Mouse (Mus musculus) spleen, postnatal 4 days (tissue): ENCODE data around the gene Snx29.

Source experiments
- DNase-seq, 2 experiments: peaks; one replicate each; pipeline ENCODE4 v3.0.0; 2022; ENCODE audit warnings: low spot score in 2 of 2

Snx29 gene

GRCm38 (mm10) chr16:11596599-11596998 is 273.9 kb downstream of the Snx29 start:
- DNase-seq = no peak

- no peak for DNase-seq
These were observed 275.1 kb downstream of the Snx29 start for GRCm38 (mm10) chr16:11597769-11598168.

- no peak for DNase-seq
These were observed 276.8 kb downstream of the Snx29 start for GRCm38 (mm10) chr16:11599523-11599922.

GRCm38 (mm10) chr16:11601336-11602082 is 278.8 kb downstream of the Snx29 start:
- DNase-seq = no peak

GRCm38 (mm10) chr16:11603667-11604422 is 281.1 kb downstream of the Snx29 start:
- peak; percentile 29 to 68 for DNase-seq

GRCm38 (mm10) chr16:11612526-11613126 is 289.9 kb downstream of the Snx29 start:
- DNase-seq = no peak

GRCm38 (mm10) chr16:11614401-11615014 is 291.8 kb downstream of the Snx29 start:
- no peak for DNase-seq

- DNase-seq = no peak
These were observed 292.9 kb downstream of the Snx29 start for GRCm38 (mm10) chr16:11615633-11616032.

- no peak for DNase-seq
These were observed 297.2 kb downstream of the Snx29 start for GRCm38 (mm10) chr16:11619951-11620350.

GRCm38 (mm10) chr16:11621042-11621441 is 298.3 kb downstream of the Snx29 start:
- DNase-seq = no peak

- no peak for DNase-seq
These were observed 299.0 kb downstream of the Snx29 start for GRCm38 (mm10) chr16:11621664-11622063.

- DNase-seq = no peak
These were observed 300.3 kb downstream of the Snx29 start for GRCm38 (mm10) chr16:11623032-11623431.

GRCm38 (mm10) chr16:11624121-11624520 is 301.4 kb downstream of the Snx29 start:
- no peak for DNase-seq

- DNase-seq = no peak
These were observed 303.3 kb downstream of the Snx29 start for GRCm38 (mm10) chr16:11626004-11626481.

GRCm38 (mm10) chr16:11626616-11627015 is 303.9 kb downstream of the Snx29 start:
- no peak for DNase-seq

- no peak for DNase-seq
These were observed 305.3 kb downstream of the Snx29 start for GRCm38 (mm10) chr16:11627866-11628638.

GRCm38 (mm10) chr16:11629704-11630103 is 307.0 kb downstream of the Snx29 start:
- no peak for DNase-seq

GRCm38 (mm10) chr16:11630489-11630888 is 307.8 kb downstream of the Snx29 start:
- no peak for DNase-seq

GRCm38 (mm10) chr16:11632205-11632747 is 309.6 kb downstream of the Snx29 start:
- no peak for DNase-seq

- DNase-seq = no peak
These were observed 313.6 kb downstream of the Snx29 start for GRCm38 (mm10) chr16:11636196-11636733.

GRCm38 (mm10) chr16:11636902-11637301 is 314.2 kb downstream of the Snx29 start:
- no peak for DNase-seq
